Mouse (Mus musculus): ENCODE measurements at regions not wholly inside any gene's neighbourhood (a gene's known extent, or its start where the extent isn't known, plus 50 kb on each side); places are given as distances from the start of the nearest gene placed in this dataset.

- no peak for TF ChIP-seq CTCF (IDR thresholded peaks at IDR 0.05; ENCODE audit: insufficient read depth, low read length)
- no peak for TF ChIP-seq POLR2A (IDR thresholded peaks at IDR 0.05; ENCODE audit: borderline replicate concordance, extremely low read depth, low read depth, low read length)
- WGBS: 56% methylated on average over 12 of the region's 12 CpGs
- DNase-seq: no peak
- H3K4me3 ChIP-seq (replicated peaks; ENCODE audit: extremely low read depth, low read depth, low read length): no peak overlapping the region
- H3K4me1 ChIP-seq (ENCODE audit: control insufficient read depth, insufficient read depth, low read length): peaks cover 10% of the 10 kb centered on the region
Observed at GRCm38 (mm10) chr2:117017921-117018651, 103.1 kb upstream of the Spred1 start.

GRCm38 (mm10) chr2:117018917-117019538 is 102.1 kb upstream of the Spred1 start:
- TF ChIP-seq CTCF (IDR thresholded peaks at IDR 0.05; ENCODE audit: insufficient read depth, low read length): no peak
- no peak for TF ChIP-seq POLR2A (IDR thresholded peaks at IDR 0.05; ENCODE audit: borderline replicate concordance, extremely low read depth, low read depth, low read length)
- Histone ChIP-seq H3K4me1 (ENCODE audit: control insufficient read depth, insufficient read depth, low read length) (peaks cover 10% of the 10 kb centered on the region), H3K4me3 (replicated peaks; ENCODE audit: extremely low read depth, low read depth, low read length) (no peak overlapping the region)
- 18% methylated on average over 6 of the region's 6 CpGs for WGBS
- DNase-seq: peak; percentile 35

- WGBS: 46% methylated on average over 1 of the region's 1 CpGs
- no peak for TF ChIP-seq POLR2A (IDR thresholded peaks at IDR 0.05; ENCODE audit: borderline replicate concordance, extremely low read depth, low read depth, low read length)
Observed at GRCm38 (mm10) chr2:117019552-117019951, 101.6 kb upstream of the Spred1 start.

GRCm38 (mm10) chr2:117021787-117022186 is 99.4 kb upstream of the Spred1 start:
- H3K4me1 ChIP-seq (ENCODE audit: control insufficient read depth, insufficient read depth, low read length): peaks cover 10% of the 10 kb centered on the region
- 68% methylated on average over 6 of the region's 6 CpGs for WGBS
- TF ChIP-seq POLR2A (IDR thresholded peaks at IDR 0.05; ENCODE audit: borderline replicate concordance, extremely low read depth, low read depth, low read length) (no peak), CTCF (IDR thresholded peaks at IDR 0.05; ENCODE audit: insufficient read depth, low read length) (no peak)
- no peak overlapping the region for H3K4me3 ChIP-seq (replicated peaks; ENCODE audit: extremely low read depth, low read depth, low read length)
- DNase-seq: no peak

More at GRCm38 (mm10) chr2:117019552-117019951, 101.6 kb upstream of the Spred1 start:
- DNase-seq: no peak
- Histone ChIP-seq H3K4me3 (replicated peaks; ENCODE audit: extremely low read depth, low read depth, low read length) (no peak overlapping the region), H3K4me1 (ENCODE audit: control insufficient read depth, insufficient read depth, low read length) (peaks cover 10% of the 10 kb centered on the region)

GRCm38 (mm10) chr2:117023436-117023835 is 97.7 kb upstream of the Spred1 start:
- no peak for TF ChIP-seq POLR2A (IDR thresholded peaks at IDR 0.05; ENCODE audit: borderline replicate concordance, extremely low read depth, low read depth, low read length)
- no peak for TF ChIP-seq CTCF (IDR thresholded peaks at IDR 0.05; ENCODE audit: insufficient read depth, low read length)
- Histone ChIP-seq H3K4me3 (replicated peaks; ENCODE audit: extremely low read depth, low read depth, low read length) (no peak overlapping the region), H3K4me1 (ENCODE audit: control insufficient read depth, insufficient read depth, low read length) (peaks cover 7% of the 10 kb centered on the region)
- 96% methylated on average over 1 of the region's 1 CpGs for WGBS
- DNase-seq: no peak

GRCm38 (mm10) chr2:117027071-117027470 is 94.1 kb upstream of the Spred1 start:
- no peak for DNase-seq
- H3K4me3 ChIP-seq (replicated peaks; ENCODE audit: extremely low read depth, low read depth, low read length): no peak overlapping the region
- no peaks in the 10 kb centered on the region for H3K4me1 ChIP-seq (ENCODE audit: control insufficient read depth, insufficient read depth, low read length)
- 43% methylated on average over 4 of the region's 4 CpGs for WGBS
- no peak for TF ChIP-seq POLR2A (IDR thresholded peaks at IDR 0.05; ENCODE audit: borderline replicate concordance, extremely low read depth, low read depth, low read length)
- no peak for TF ChIP-seq CTCF (IDR thresholded peaks at IDR 0.05; ENCODE audit: insufficient read depth, low read length)

GRCm38 (mm10) chr2:117028771-117029170 is 92.4 kb upstream of the Spred1 start:
- Histone ChIP-seq H3K4me3 (replicated peaks; ENCODE audit: extremely low read depth, low read depth, low read length) (no peak overlapping the region), H3K4me1 (ENCODE audit: control insufficient read depth, insufficient read depth, low read length) (no peaks in the 10 kb centered on the region)
- 67% methylated on average over 6 of the region's 6 CpGs for WGBS
- DNase-seq: no peak
- TF ChIP-seq POLR2A (IDR thresholded peaks at IDR 0.05; ENCODE audit: borderline replicate concordance, extremely low read depth, low read depth, low read length) (no peak), CTCF (IDR thresholded peaks at IDR 0.05; ENCODE audit: insufficient read depth, low read length) (no peak)

GRCm38 (mm10) chr2:117036197-117036872 is 84.8 kb upstream of the Spred1 start:
- DNase-seq: no peak
- H3K4me3 ChIP-seq (replicated peaks; ENCODE audit: extremely low read depth, low read depth, low read length): no peak overlapping the region
- no peaks in the 10 kb centered on the region for H3K4me1 ChIP-seq (ENCODE audit: control insufficient read depth, insufficient read depth, low read length)
- no peak for TF ChIP-seq CTCF (IDR thresholded peaks at IDR 0.05; ENCODE audit: insufficient read depth, low read length)
- no peak for TF ChIP-seq POLR2A (IDR thresholded peaks at IDR 0.05; ENCODE audit: borderline replicate concordance, extremely low read depth, low read depth, low read length)
- WGBS: 46% methylated on average over 8 of the region's 8 CpGs

- TF ChIP-seq CTCF (IDR thresholded peaks at IDR 0.05; ENCODE audit: insufficient read depth, low read length): no peak
- TF ChIP-seq POLR2A (IDR thresholded peaks at IDR 0.05; ENCODE audit: borderline replicate concordance, extremely low read depth, low read depth, low read length): no peak
- DNase-seq: no peak
- no peak overlapping the region for H3K4me3 ChIP-seq (replicated peaks; ENCODE audit: extremely low read depth, low read depth, low read length)
- no peaks in the 10 kb centered on the region for H3K4me1 ChIP-seq (ENCODE audit: control insufficient read depth, insufficient read depth, low read length)
- WGBS: 64% methylated on average over 3 of the region's 3 CpGs
Observed at GRCm38 (mm10) chr2:117040211-117040610, 81.0 kb upstream of the Spred1 start.

Measured in lung, adult 2 months (tissue).